Mouse (Mus musculus): Measurements from ENCODE around the gene Mrpl43. TPM values are rescaled to one million over a fixed set of nuclear protein-coding genes. Genes with fewer than 3 reads are reported as not detected.
A peak's percentile ranks its signal among the peaks of the same experiment; 100 is the strongest.

Gene Mrpl43
- polyA plus RNA-seq, 1 experiment from 2014 or later = 81.8 TPM

DNA sequence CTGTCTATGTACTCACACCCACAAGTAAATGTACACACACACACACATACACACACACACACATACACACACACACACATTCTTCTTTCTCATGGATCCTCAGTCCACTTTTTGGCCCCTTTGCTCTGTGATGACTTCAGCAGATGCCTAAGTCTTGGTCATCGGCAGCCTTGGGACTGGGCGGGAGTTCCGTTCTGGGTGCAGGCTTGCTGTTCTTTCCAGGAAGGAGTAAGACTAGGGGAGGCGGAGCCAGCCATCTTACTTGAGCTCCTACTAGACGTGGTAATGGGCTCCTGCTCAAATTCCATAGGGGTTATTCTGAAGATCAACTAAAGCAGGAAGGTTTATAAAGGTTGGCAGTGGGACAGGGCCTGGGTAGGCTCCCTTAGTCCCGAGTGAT lies 14.1 kb upstream of the Mrpl43 start:
- no peaks in the 10 kb centered on the region for H3K9me3 ChIP-seq (ENCODE audit: control insufficient read depth, low read length)
- WGBS = 67% methylated on average over 6 of the region's 6 CpGs
- no peak for ATAC-seq
- H3K9ac ChIP-seq (replicated peaks; ENCODE audit: low read depth, low read length) = no peak overlapping the region
- H3K27ac ChIP-seq (ENCODE audit: low read length) = no peak overlapping the region
- H3K4me2 ChIP-seq (ENCODE audit: low read length) = no peak overlapping the region
- H3K4me3 ChIP-seq (replicated peaks; ENCODE audit: low read length) = no peak overlapping the region
- H3K36me3 ChIP-seq (ENCODE audit: control insufficient read depth, insufficient read depth) = peaks cover 6% of the 10 kb centered on the region
- no peaks in the 10 kb centered on the region for H3K27me3 ChIP-seq (replicated peaks; ENCODE audit: control insufficient read depth, insufficient read depth, low read length)
- peaks cover 42% of the 10 kb centered on the region for H3K4me1 ChIP-seq (replicated peaks; ENCODE audit: control insufficient read depth, insufficient read depth, low read length)

GRCm38 (mm10) chr19:45018351-45018831 lies 12.1 kb upstream of the Mrpl43 start:
- Histone ChIP-seq H3K4me2 (ENCODE audit: low read length) (peak overlapping the region; percentile 89), H3K4me1 (replicated peaks; ENCODE audit: control insufficient read depth, insufficient read depth, low read length) (peaks cover 52% of the 10 kb centered on the region), H3K27ac (ENCODE audit: low read length) (peak overlapping the region; percentile 97), H3K9me3 (ENCODE audit: control insufficient read depth, low read length) (no peaks in the 10 kb centered on the region), H3K36me3 (ENCODE audit: control insufficient read depth, insufficient read depth) (0 out of 2 replicates have a peak, but pooled peaks cover 2% of the 10 kb centered on the region), H3K27me3 (replicated peaks; ENCODE audit: control insufficient read depth, insufficient read depth, low read length) (no peaks in the 10 kb centered on the region), H3K9ac (replicated peaks; ENCODE audit: low read depth, low read length) (peak overlapping the region; percentile 83), H3K4me3 (replicated peaks; ENCODE audit: low read length) (peak overlapping the region; percentile 74)
- ATAC-seq = no peak
- WGBS = under 1% methylated on average over 11 of the region's 13 CpGs

- under 1% methylated on average over 39 of the region's 48 CpGs for WGBS
- ATAC-seq = peak; percentile 51
- Histone ChIP-seq H3K4me1 (replicated peaks; ENCODE audit: control insufficient read depth, insufficient read depth, low read length) (peaks cover 52% of the 10 kb centered on the region), H3K4me3 (replicated peaks; ENCODE audit: low read length) (peak overlapping the region; percentile 74), H3K9ac (replicated peaks; ENCODE audit: low read depth, low read length) (peak overlapping the region; percentile 83), H3K27me3 (replicated peaks; ENCODE audit: control insufficient read depth, insufficient read depth, low read length) (no peaks in the 10 kb centered on the region), H3K27ac (ENCODE audit: low read length) (peak overlapping the region; percentile 97), H3K4me2 (ENCODE audit: low read length) (peak overlapping the region; percentile 89), H3K36me3 (ENCODE audit: control insufficient read depth, insufficient read depth) (0 out of 2 replicates have a peak, but pooled peaks cover 2% of the 10 kb centered on the region), H3K9me3 (ENCODE audit: control insufficient read depth, low read length) (no peaks in the 10 kb centered on the region)
Observed at GRCm38 (mm10) chr19:45017909-45018308, 11.7 kb upstream of the Mrpl43 start.

DNA sequence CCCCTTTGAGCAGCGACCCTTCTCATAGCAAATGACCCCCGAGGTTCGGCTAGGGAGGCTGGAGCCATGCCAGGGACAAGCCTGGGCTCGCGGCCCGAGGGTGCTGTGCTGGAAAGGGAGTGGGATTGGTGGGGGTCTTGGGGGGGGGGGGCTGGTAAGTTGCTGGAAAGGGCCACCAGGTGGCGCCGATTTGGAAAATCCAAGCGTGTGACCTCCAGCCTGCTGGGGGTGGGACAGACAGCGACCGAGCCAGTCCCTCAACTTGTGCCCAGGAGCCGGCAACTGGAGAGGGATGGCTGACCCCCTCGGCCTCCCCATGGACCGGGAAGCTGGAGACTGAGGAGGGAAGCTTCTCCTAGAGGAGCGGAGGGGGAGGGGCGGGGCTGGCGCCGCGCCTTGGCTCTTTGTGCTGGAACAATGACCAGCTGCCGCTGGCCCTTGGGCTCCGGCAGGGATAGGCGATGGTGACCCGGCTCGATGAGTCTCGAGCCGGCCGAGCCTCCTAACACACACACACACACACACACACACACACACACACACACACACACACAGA lies 11.1 kb upstream of the Mrpl43 start:
- peaks cover 52% of the 10 kb centered on the region for H3K4me1 ChIP-seq (replicated peaks; ENCODE audit: control insufficient read depth, insufficient read depth, low read length)

GRCm38 (mm10) chr19:45016341-45017215 lies 10.3 kb upstream of the Mrpl43 start:
- Histone ChIP-seq H3K4me1 (replicated peaks; ENCODE audit: control insufficient read depth, insufficient read depth, low read length) (peaks cover 51% of the 10 kb centered on the region), H3K27ac (ENCODE audit: low read length) (peak overlapping the region; percentile 97), H3K4me2 (ENCODE audit: low read length) (peak overlapping the region; percentile 89), H3K36me3 (ENCODE audit: control insufficient read depth, insufficient read depth) (peaks cover 3% of the 10 kb centered on the region; the same call in 1 of the 2 replicates), H3K9me3 (ENCODE audit: control insufficient read depth, low read length) (no peaks in the 10 kb centered on the region), H3K4me3 (replicated peaks; ENCODE audit: low read length) (peak overlapping the region; percentile 74), H3K9ac (replicated peaks; ENCODE audit: low read depth, low read length) (peak overlapping the region; percentile 83), H3K27me3 (replicated peaks; ENCODE audit: control insufficient read depth, insufficient read depth, low read length) (no peaks in the 10 kb centered on the region)
- under 1% methylated on average over 16 of the region's 18 CpGs for WGBS
- peak; percentile 31 for ATAC-seq

More for the DNA sequence above, 11.1 kb upstream of the Mrpl43 start:
- peak; percentile 56 for ATAC-seq
- H3K4me3 ChIP-seq (replicated peaks; ENCODE audit: low read length) = peak overlapping the region; percentile 74
- peak overlapping the region; percentile 89 for H3K4me2 ChIP-seq (ENCODE audit: low read length)
- peak overlapping the region; percentile 97 for H3K27ac ChIP-seq (ENCODE audit: low read length)
- under 1% methylated on average over 15 of the region's 27 CpGs for WGBS
- H3K27me3 ChIP-seq (replicated peaks; ENCODE audit: control insufficient read depth, insufficient read depth, low read length) = no peaks in the 10 kb centered on the region
- no peaks in the 10 kb centered on the region for H3K9me3 ChIP-seq (ENCODE audit: control insufficient read depth, low read length)
- no peaks in the 10 kb centered on the region for H3K36me3 ChIP-seq (ENCODE audit: control insufficient read depth, insufficient read depth)
- peak overlapping the region; percentile 83 for H3K9ac ChIP-seq (replicated peaks; ENCODE audit: low read depth, low read length)

GRCm38 (mm10) chr19:45015518-45016281 lies 9.5 kb upstream of the Mrpl43 start:
- no peak for ATAC-seq
- peaks cover 43% of the 10 kb centered on the region for H3K4me1 ChIP-seq (replicated peaks; ENCODE audit: control insufficient read depth, insufficient read depth, low read length)

GRCm38 (mm10) chr19:45014981-45015402 lies 8.8 kb upstream of the Mrpl43 start:
- under 1% methylated on average over 25 of the region's 25 CpGs for WGBS
- Histone ChIP-seq H3K9ac (replicated peaks; ENCODE audit: low read depth, low read length) (peak overlapping the region; percentile 49), H3K4me2 (ENCODE audit: low read length) (peak overlapping the region; percentile 89), H3K4me1 (replicated peaks; ENCODE audit: control insufficient read depth, insufficient read depth, low read length) (peaks cover 38% of the 10 kb centered on the region), H3K27me3 (replicated peaks; ENCODE audit: control insufficient read depth, insufficient read depth, low read length) (no peaks in the 10 kb centered on the region), H3K9me3 (ENCODE audit: control insufficient read depth, low read length) (no peaks in the 10 kb centered on the region), H3K4me3 (replicated peaks; ENCODE audit: low read length) (peak overlapping the region; percentile 74), H3K27ac (ENCODE audit: low read length) (no peak overlapping the region), H3K36me3 (ENCODE audit: control insufficient read depth, insufficient read depth) (peaks cover 12% of the 10 kb centered on the region)
- ATAC-seq = no peak

More at GRCm38 (mm10) chr19:45015518-45016281, 9.5 kb upstream of the Mrpl43 start:
- peak overlapping the region; percentile 74 for H3K4me3 ChIP-seq (replicated peaks; ENCODE audit: low read length)
- peak overlapping the region; percentile 89 for H3K4me2 ChIP-seq (ENCODE audit: low read length)
- peaks cover 8% of the 10 kb centered on the region for H3K36me3 ChIP-seq (ENCODE audit: control insufficient read depth, insufficient read depth)
- under 1% methylated on average over 32 of the region's 34 CpGs for WGBS
- H3K9ac ChIP-seq (replicated peaks; ENCODE audit: low read depth, low read length) = peak overlapping the region; percentile 49
- H3K9me3 ChIP-seq (ENCODE audit: control insufficient read depth, low read length) = no peaks in the 10 kb centered on the region
- H3K27me3 ChIP-seq (replicated peaks; ENCODE audit: control insufficient read depth, insufficient read depth, low read length) = no peaks in the 10 kb centered on the region
- H3K27ac ChIP-seq (ENCODE audit: low read length) = peak overlapping the region; percentile 97

DNA sequence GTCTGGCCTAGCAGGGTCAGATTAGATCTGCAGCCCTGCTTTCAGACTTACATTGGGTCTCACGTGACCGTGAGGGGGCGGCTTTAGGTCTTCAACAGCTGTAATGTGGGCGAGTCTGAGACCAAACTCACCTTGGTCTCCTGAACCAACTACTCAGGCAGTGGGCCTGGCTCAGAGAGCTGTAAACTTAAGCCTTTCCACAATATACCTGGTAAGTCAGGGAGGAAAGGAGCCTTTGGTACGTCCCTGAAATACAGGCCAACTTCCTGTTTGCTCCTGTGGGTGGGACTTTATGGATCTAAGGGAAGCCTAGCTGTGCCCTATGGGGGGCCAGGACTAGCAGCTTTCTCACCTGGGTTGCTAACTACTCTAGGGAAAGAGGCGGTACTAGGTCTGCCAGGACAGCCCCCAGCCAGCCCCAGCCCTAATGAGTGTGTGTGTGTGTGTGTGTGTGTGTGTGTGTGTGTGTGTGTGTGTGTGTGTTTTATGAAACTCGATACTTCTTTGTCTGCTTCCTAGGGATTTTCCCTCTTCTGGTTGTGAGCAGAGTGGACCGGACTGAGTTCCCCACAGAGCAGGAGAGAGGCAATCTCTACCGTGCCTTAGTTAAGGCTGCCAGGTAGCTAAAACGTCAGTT lies 8.2 kb upstream of the Mrpl43 start, which contains the start of gene Lzts2:
Lzts2 (plus strand) TSS at position 80 of the 637 bp plus-strand sequence.
- peaks cover 38% of the 10 kb centered on the region for H3K4me1 ChIP-seq (replicated peaks; ENCODE audit: control insufficient read depth, insufficient read depth, low read length)
- no peak within 1 kb of the TSS for H3K27ac ChIP-seq (ENCODE audit: low read length)
- peaks cover 12% of the 10 kb centered on the region for H3K36me3 ChIP-seq (ENCODE audit: control insufficient read depth, insufficient read depth)
- H3K9ac ChIP-seq (replicated peaks; ENCODE audit: low read depth, low read length) = peak within 1 kb of the TSS; percentile 49
- no peak for ATAC-seq
- no peaks in the 10 kb centered on the region for H3K9me3 ChIP-seq (ENCODE audit: control insufficient read depth, low read length)
- 13% methylated on average over 10 of the region's 10 CpGs for WGBS
- peak within 1 kb of the TSS; percentile 89 for H3K4me2 ChIP-seq (ENCODE audit: low read length)
- peak within 1 kb of the TSS; percentile 74 for H3K4me3 ChIP-seq (replicated peaks; ENCODE audit: low read length)
- no peaks in the 10 kb centered on the region for H3K27me3 ChIP-seq (replicated peaks; ENCODE audit: control insufficient read depth, insufficient read depth, low read length)
